In genomic region chr5:134891552-134891951, GRCm38 (mm10) we compare ENCODE assay signal across 17 mouse cellular contexts. TPM values are rescaled to one million over a fixed set of nuclear protein-coding genes. Genes with fewer than 3 reads are reported as not detected.
DNase-seq lines count a peak whose midpoint lies in the region; ATAC-seq lines count a peak whose summit lies in the region.
"Had no signal": no experiment of that assay in that cellular context is flagged by ENCODE, and none has a peak within 500 bp of the region (broad histone marks: within the 10 kb centered on the region; RNA-seq: fewer than 3 reads in every experiment).

No protein-coding gene starts in this region.

- peak overlapping the region; percentile 13 for H3K27ac ChIP-seq in heart, embryonic 10.5 days
- peak overlapping the region; percentile 62; the same call in 1 of the 2 replicates for H3K27ac ChIP-seq in kidney, embryonic 15.5 days
- H3K27ac ChIP-seq: hindbrain, embryonic 14.5 days; liver, embryonic 13.5 days had no signal

- intact Hi-C loops in gastrocnemius, postnatal 14 days (cut with DNase I; ENCODE audit: low total_unique reads): no loop called here

- H3K36me3 ChIP-seq in heart, embryonic 10.5 days: no peaks in the 10 kb centered on the region
- H3K36me3 ChIP-seq in kidney, embryonic 15.5 days: no peaks in the 10 kb centered on the region
- H3K36me3 ChIP-seq: liver, embryonic 13.5 days had no signal

- 0 out of 2 replicates have a peak, but pooled peaks cover 4% of the 10 kb centered on the region for H3K27me3 ChIP-seq in heart, embryonic 10.5 days (ENCODE audit: insufficient read depth, poor library complexity, severe bottlenecking)
- no peaks in the 10 kb centered on the region for H3K27me3 ChIP-seq in kidney, embryonic 15.5 days
- H3K27me3 ChIP-seq: liver, embryonic 13.5 days had no signal

- no peak overlapping the region for H3K4me3 ChIP-seq in heart, embryonic 10.5 days
- H3K4me3 ChIP-seq in kidney, embryonic 15.5 days (replicated peaks): no peak overlapping the region
- H3K4me3 ChIP-seq: liver, embryonic 13.5 days had no signal

- ATAC-seq in kidney, embryonic 15.5 days (replicated peaks; ENCODE audit: low FRiP score): 0 out of 2 replicates have a peak, but pooled peaks have one; percentile 33
- no peak for ATAC-seq in inflammation-experienced regulatory T-cells, adult 6 months
- ATAC-seq: midbrain, embryonic 16.5 days had no signal

- WGBS in heart, embryonic 10.5 days: 73% methylated on average over 8 of the region's 8 CpGs
- WGBS in kidney, embryonic 15.5 days: 67% methylated on average over 8 of the region's 8 CpGs

- DNase-seq in gastrocnemius, postnatal 25 days: peak; percentile 52
- DNase-seq in gastrocnemius, postnatal 14 days: no peak
- no peak for DNase-seq in heart, embryonic 10.5 days (ENCODE audit: low spot score)
- peak; percentile 76 for DNase-seq in lung, postnatal 10 days
- no peak for DNase-seq in thymus, postnatal 25 days
- DNase-seq in spleen, postnatal 14 days (ENCODE audit: low spot score in 2 of 2): no peak
- DNase-seq: liver, embryonic 13.5 days; spleen, adult 18-20 months had no signal

- no peak overlapping the region for H3K9ac ChIP-seq in kidney, embryonic 15.5 days
- H3K9ac ChIP-seq: hindbrain, embryonic 14.5 days; liver, embryonic 13.5 days had no signal

- no peak overlapping the region for H3K4me2 ChIP-seq in kidney, embryonic 15.5 days
- H3K4me2 ChIP-seq: hindbrain, embryonic 14.5 days; liver, embryonic 13.5 days had no signal

- H3K9me3 ChIP-seq in heart, embryonic 10.5 days: no peaks in the 10 kb centered on the region
- H3K9me3 ChIP-seq in kidney, embryonic 15.5 days (replicated peaks): no peaks in the 10 kb centered on the region

- H3K4me1 ChIP-seq in heart, embryonic 10.5 days: peaks cover 22% of the 10 kb centered on the region
- peaks cover 10% of the 10 kb centered on the region; the same call in 1 of the 2 replicates for H3K4me1 ChIP-seq in kidney, embryonic 15.5 days
- H3K4me1 ChIP-seq: liver, embryonic 13.5 days had no signal

RNA-seq across cellular contexts. Expression of gene Tmem270, which starts 15.0 kb away (rescaled TPM):
- total RNA-seq in gastrocnemius, postnatal 25 days (2021): not detected
- not detected for total RNA-seq in gastrocnemius, postnatal 14 days (2021)
- polyA plus RNA-seq in heart, embryonic 10.5 days (2016; fragmentation: Nextera tagmentation; extraction: Ambion mirVana): not detected in 2 replicates
- polyA plus RNA-seq in kidney, embryonic 15.5 days (2015; fragmentation: Nextera tagmentation; extraction: Ambion mirVana): not detected in 2 replicates
- polyA plus RNA-seq in inflammation-experienced regulatory T-cells, adult 6 months (2017; shearing (Covaris generic)): not detected
- total RNA-seq: adrenal gland, adult 18-20 months; layer of hippocampus, postnatal 10 days; neutrophil, adult 5-6 weeks had no signal
- polyA plus RNA-seq: embryonic facial prominence, embryonic 14.5 days; frontal cortex, adult 2 months; hindbrain, embryonic 14.5 days; liver, embryonic 13.5 days; midbrain, embryonic 16.5 days had no signal

RNA-seq across cellular contexts. Expression of gene Cldn13, which starts 23.8 kb away (rescaled TPM):
- total RNA-seq in gastrocnemius, postnatal 25 days (2021): not detected
- total RNA-seq in gastrocnemius, postnatal 14 days (2021): not detected
- polyA plus RNA-seq in heart, embryonic 10.5 days (2016; fragmentation: Nextera tagmentation; extraction: Ambion mirVana): 6.1 and 8.5 TPM in 2 replicates
- polyA plus RNA-seq in kidney, embryonic 15.5 days (2015; fragmentation: Nextera tagmentation; extraction: Ambion mirVana): 2.0 and 5.1 TPM in 2 replicates
- not detected for polyA plus RNA-seq in inflammation-experienced regulatory T-cells, adult 6 months (2017; shearing (Covaris generic))
- total RNA-seq: adrenal gland, adult 18-20 months; layer of hippocampus, postnatal 10 days; neutrophil, adult 5-6 weeks had no signal
- polyA plus RNA-seq: frontal cortex, adult 2 months; midbrain, embryonic 16.5 days had no signal

RNA-seq across cellular contexts. Expression of gene Mettl27, which starts 40.6 kb away (rescaled TPM):
- total RNA-seq in gastrocnemius, postnatal 25 days (2021): 1 to 10 TPM; 4.0 to 5.2 TPM
- 1 to 10 TPM; 4.9 to 6.2 TPM for total RNA-seq in gastrocnemius, postnatal 14 days (2021)
- 8.8 and 12.1 TPM in 2 replicates for polyA plus RNA-seq in heart, embryonic 10.5 days (2016; fragmentation: Nextera tagmentation; extraction: Ambion mirVana)
- polyA plus RNA-seq in kidney, embryonic 15.5 days (2015; fragmentation: Nextera tagmentation; extraction: Ambion mirVana): 23.3 and 26.1 TPM in 2 replicates
- polyA plus RNA-seq in inflammation-experienced regulatory T-cells, adult 6 months (2017; shearing (Covaris generic)): 10 to 100 TPM in 2 of 3 experiments, 1 to 10 TPM in 1; 6.3 to 17.2 (median 12.0) TPM

RNA-seq across cellular contexts. Expression of gene Cldn4, which starts 55.2 kb away (rescaled TPM):
- total RNA-seq in gastrocnemius, postnatal 25 days (2021): not detected
- not detected for total RNA-seq in gastrocnemius, postnatal 14 days (2021)
- 2.8 and 6.9 TPM in 2 replicates for polyA plus RNA-seq in heart, embryonic 10.5 days (2016; fragmentation: Nextera tagmentation; extraction: Ambion mirVana)
- 39.3 and 45.6 TPM in 2 replicates for polyA plus RNA-seq in kidney, embryonic 15.5 days (2015; fragmentation: Nextera tagmentation; extraction: Ambion mirVana)
- not detected for polyA plus RNA-seq in inflammation-experienced regulatory T-cells, adult 6 months (2017; shearing (Covaris generic))
- total RNA-seq: adrenal gland, adult 18-20 months; layer of hippocampus, postnatal 10 days had no signal
- polyA plus RNA-seq: hindbrain, embryonic 14.5 days; midbrain, embryonic 16.5 days had no signal

Comparison
In these comparisons a context has a peak if more than half of its experiments do, and no peak if none do; other contexts are left out.
1. DNase-seq: peak in gastrocnemius, postnatal 25 days (single experiment) and lung, postnatal 10 days (single experiment); none in gastrocnemius, postnatal 14 days (single experiment), heart, embryonic 10.5 days (single experiment), thymus, postnatal 25 days (single experiment) and spleen, postnatal 14 days (0 of 2).